Mouse (Mus musculus): ENCODE measurements around the gene Tex14.

The Tex14 gene

DNA sequence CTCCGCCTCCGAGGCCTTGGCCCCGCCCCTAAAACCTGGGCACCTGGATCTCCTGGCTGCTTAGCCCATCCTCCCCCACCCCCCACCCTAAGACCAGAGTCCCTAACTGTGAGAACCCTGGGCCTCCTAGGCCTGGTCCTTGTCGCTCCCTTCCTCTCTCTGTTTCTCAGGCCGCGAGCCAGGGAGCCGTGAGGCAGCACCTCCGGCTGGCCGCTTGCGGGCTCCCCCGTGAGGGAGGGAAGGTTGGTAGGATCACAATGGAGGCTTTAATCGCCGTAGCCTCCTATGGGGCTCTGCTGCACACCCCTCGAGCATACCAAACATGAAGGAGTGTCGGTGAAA is 187.5 kb downstream of the Tex14 start:
- no peak for DNase-seq (ENCODE audit: low spot score in 2 of 2)

DNA sequence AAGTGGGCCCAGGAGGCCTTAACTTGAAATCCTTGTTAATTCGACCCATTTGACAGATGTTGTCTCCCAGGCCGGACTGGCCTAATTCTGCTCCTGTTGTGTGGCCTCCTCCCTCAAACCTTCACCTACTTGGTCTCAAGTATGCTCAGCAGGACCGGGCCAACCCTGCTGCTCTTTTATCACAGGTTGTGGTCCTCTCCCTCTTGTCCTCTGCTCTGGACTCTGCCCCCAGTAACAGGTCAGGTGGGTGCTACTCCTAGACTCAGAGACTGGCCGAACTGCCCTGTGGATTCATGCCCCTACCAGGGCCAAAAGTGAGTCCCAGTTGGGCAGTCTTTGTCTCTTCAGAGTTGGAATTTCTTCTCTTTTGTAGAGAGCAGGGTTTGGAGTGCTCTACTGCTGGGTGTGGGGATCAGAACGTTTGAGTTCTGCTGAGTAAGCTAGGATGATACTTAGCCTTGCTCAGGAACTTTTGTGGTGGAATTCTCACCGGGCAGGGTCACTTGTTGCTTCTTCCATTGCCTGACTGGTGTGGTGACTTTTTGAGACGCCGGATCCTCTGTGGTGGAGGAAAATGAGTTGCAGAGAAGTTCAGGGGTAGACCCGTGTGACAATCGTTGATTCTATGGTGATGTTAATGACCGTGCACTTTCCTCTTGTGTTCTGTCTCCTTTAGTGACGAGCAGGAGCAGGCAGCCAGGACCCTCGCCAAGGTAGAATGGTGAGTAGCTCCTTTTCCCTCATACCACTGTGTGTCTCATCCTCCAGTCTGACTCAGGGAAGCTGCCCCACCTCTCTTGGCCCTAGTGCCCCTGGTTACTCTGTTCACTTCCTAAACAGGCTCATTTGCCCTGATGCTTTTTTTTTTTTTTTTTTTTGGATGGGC is 188.1 kb downstream of the Tex14 start:
- no peak for DNase-seq (ENCODE audit: low spot score in 2 of 2)

DNA sequence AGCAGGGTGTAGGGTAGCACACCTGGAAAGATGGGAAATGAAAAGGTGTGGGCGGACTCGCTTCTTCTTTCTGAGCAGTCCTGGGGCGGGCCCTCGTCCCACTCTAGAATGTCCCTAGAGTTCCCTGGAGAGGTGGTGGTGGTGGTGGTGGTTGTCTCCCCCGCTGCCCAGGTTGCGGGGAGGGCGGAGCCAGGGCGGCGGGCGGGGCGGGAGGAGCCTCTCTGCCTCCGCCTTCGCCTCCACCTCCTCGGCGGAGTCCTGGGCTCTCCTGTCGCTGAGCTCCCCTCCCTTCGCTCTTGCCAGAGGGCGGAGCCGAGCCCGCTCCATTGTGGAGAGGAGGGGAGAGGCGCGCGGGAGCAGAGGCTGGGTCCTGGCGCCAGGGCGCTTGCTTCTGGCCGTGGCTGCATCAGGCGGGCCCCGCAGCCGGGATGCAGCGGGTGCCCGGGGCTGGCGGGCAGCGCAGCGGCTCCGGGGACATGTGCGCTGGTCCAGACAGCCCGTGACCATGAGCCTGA is 190.5 kb downstream of the Tex14 start:
- peak; percentile 83 to 89 for DNase-seq (ENCODE audit: low spot score in 2 of 2)

DNA sequence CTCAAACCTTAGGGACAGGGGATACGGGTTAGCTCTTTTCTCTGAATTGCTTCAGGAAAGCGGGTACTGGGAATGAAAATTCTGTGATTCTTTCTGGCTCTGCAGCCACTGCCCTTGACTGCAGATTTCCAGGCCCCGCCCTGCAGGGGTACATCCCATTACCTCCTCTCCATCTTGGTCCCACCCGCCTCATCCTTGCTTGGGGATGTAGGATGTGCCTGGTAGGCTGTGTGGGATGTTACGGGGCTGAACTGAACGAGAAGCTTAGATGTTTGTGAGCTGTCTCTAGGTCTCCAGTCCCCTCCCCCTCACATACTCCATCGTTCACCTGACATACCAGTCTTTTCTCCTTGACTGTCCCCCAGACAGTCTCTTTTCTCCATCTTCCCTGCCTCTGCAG is 191.1 kb downstream of the Tex14 start:
- no peak for DNase-seq (ENCODE audit: low spot score in 2 of 2)

DNA sequence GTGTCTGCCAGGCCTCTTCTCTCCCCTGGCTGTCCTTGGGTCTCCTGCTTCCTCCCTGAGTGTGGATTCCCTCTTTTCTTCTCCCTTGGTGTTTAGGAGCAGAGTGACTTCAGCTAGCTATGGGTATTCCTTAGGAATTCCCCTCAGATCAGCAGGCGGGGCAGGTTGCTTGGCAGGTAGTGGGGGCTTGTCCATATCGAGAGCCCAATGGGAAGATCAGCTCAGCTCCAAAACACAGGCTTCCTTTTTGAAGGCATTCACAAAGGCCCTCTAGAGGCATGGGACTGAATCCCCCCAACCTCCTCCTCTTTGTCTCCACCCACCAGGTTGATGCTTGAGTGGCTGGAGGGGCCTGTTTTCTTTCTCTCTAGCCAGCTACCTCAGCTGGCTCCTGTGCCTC is 191.6 kb downstream of the Tex14 start:
- no peak for DNase-seq (ENCODE audit: low spot score in 2 of 2)

DNA sequence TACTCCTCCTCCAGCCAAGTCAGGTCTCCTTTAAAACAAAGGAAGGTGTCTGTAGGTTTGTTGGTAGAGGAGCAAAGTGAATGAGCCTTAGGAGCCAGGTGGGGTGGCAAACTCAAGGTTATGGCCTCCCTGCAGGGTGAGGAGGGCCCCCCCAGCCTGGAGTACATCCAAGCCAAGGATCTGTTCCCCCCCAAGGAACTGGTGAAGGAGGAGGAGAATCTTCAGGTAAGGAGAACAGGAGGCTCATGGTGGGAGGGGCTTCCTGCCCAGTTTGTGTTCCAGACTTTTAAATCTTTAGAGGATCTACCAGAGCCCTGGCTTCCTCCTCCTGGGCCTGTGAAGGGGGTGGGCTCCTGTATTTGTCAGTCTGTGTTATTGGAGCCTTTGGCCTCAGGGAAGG is 192.2 kb downstream of the Tex14 start:
- DNase-seq (ENCODE audit: low spot score in 2 of 2) = no peak

DNA sequence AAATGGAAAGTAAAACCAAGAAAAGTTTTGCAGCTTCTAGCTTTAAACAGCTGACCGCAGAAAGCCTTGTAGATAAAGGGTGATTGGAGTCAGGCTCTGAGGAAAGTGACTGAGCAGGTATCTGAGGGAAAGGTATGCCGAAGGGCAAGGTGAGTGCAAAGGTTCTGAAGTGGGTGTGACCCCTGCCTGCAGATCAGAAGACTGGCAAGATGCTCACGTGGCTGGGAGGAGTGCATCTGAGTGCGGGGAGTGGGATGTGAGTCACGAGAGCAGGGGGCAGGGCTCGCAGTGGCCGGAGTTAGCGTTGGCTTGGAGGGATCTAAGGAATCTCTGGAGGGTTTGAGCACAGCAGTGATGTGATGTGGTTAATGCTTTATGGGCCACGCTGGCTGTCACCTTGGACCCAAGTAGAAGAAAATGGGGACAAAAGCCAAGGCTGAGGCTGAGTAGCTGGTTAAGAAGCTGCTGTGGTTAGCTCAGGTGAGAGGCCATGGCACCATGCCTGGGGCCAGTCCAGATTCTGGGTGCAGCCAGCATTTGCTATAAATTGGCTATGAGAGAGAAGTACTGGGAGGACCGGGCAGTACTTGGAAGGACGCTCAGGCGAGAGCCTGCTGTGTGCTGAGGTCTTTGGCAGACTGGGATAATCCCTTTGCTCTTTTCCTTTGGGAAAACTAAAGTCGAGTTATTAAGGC is 194.7 kb downstream of the Tex14 start:
- no peak for DNase-seq (ENCODE audit: low spot score in 2 of 2)

DNA sequence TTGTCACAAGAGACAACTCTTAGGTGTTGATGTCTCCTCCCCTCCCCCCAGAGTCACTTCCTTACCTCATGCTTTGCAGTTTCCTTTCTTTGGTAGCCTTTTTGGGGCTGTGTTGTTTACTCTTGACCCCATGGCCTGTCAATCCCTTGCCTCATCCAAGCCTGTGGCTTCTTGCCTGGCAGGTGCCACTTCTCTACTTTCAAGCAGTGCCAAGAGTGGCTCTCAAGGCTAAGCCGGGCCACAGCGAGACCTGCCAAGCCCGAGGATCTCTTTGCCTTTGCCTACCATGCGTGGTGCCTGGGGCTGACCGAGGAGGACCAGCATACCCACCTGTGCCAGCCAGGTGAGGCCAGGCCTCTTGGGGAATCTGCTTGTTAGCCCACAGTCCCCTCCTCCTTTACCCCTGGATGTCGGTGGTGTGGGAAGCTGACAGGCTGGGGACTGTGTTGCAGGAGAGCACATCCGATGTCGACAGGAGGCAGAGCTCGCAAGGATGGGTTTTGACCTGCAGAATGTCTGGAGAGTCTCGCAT is 195.5 kb downstream of the Tex14 start:
- no peak for DNase-seq (ENCODE audit: low spot score in 2 of 2)

DNA sequence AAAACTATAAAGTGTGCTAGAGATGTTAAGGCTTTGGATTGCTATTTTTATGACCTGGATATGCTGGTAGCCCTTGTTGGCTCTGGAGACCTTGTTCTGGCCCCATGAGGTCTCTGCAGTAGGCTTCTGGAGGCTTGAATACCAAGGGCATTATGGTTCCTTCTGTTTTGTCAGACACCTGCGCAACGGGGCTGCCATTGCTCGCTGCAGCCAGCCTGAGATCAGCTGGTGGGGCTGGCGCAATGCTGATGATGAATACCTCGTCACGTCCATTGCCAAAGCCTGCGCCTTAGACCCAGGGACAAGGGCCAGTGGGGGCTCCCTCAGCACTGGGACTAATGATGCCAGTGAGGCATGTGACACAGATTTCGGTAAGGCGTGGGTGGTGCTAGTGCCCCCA is 197.4 kb downstream of the Tex14 start:
- no peak for DNase-seq (ENCODE audit: low spot score in 2 of 2)

DNA sequence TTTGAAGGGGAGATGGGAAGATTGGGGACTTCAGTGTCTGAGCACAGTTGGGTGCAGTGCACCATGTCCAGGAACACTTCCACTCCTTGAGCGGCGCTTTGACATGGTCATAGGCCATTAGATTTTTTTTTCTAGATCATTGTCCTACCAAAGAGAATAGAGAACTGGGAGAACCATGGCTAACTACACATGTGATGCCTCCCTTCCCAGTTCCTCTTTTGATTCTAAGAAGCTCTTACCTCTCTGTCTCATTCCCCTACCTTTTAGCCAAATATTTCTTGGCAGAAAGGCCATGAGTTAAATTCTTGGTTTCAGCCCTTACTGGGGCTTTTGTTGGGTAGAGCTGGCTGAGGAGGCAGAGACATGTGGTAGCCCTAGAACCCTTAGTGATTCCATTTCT is 198.7 kb downstream of the Tex14 start:
- DNase-seq (ENCODE audit: low spot score in 2 of 2) = no peak
